Comparison of ENCODE assay signal across 9 mouse cellular contexts in the genomic region with DNA sequence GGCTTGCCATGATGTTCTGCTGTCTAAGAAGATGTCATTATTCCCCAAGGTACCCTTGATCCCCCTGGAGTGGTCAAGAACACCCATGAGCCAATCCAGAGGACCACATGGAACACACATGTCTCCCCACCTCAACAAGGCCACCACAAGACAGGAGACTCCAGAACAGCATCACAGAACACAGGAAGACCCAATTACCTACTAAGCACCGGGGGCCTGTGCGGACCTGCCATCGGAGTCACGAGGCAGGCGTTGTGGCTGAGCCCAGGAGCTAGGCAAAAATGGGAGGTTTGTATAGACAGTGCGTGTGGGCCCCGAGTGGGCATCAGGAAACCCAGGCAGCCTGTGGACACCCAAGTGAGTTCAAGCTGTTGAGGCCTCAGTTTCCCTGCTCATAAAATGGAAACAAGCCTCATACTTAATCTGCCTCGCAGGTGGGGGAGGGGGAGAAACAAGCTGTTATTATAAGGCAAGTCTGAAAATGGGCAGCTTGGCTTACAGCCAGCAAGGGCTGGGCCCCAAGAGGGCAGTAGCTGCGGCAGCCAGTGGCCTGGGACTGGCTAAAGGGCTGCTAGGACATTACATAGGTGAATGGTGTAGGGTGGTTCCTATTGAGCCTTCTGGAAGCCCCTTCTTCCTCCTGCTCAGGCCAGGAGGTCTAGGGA. TPM values are rescaled to one million over a fixed set of nuclear protein-coding genes. Genes with fewer than 3 reads are reported as not detected.
DNase-seq lines count a peak whose midpoint lies in the region; ATAC-seq and TF ChIP-seq lines count a peak whose summit lies in the region.
"Had no signal": no experiment of that assay in that cellular context is flagged by ENCODE, and none has a peak within 500 bp of the region (broad histone marks: within the 10 kb centered on the region; RNA-seq: fewer than 3 reads in every experiment).

No protein-coding gene starts in this region.

- DNase-seq in lung, postnatal 10 days: peak; percentile 35
- DNase-seq in lung, adult 2 months: no peak
- DNase-seq in cerebellum, adult 9-10 months: peak; percentile 74
- DNase-seq in kidney, adult 18-20 months: peak; percentile 63
- no peak for DNase-seq in embryo, embryonic 11 days
- no peak for DNase-seq in urinary bladder, adult 2 months (ENCODE audit: low spot score)

- peaks cover 8% of the 10 kb centered on the region; the same call in 1 of the 2 replicates for H3K27me3 ChIP-seq in midbrain, embryonic 16.5 days (ENCODE audit: control insufficient read depth, insufficient read depth, low read depth, low read length)

- H3K36me3 ChIP-seq in midbrain, embryonic 16.5 days (ENCODE audit: control insufficient read depth, insufficient read depth, low read length): no peaks in the 10 kb centered on the region

- ATAC-seq in midbrain, embryonic 16.5 days: no peak
- no peak for ATAC-seq in monocyte, adult 5-6 weeks (replicated peaks; ENCODE audit: insufficient number of reproducible peaks, low FRiP score, low TSS enrichment, poor library complexity, severe bottlenecking)

- H3K9me3 ChIP-seq in midbrain, embryonic 16.5 days (replicated peaks; ENCODE audit: control insufficient read depth, low read length, poor library complexity, severe bottlenecking): no peaks in the 10 kb centered on the region

- H3K9ac ChIP-seq in midbrain, embryonic 16.5 days (ENCODE audit: low read depth, low read length): peak overlapping the region; percentile 91

- TF ChIP-seq POLR2A in lung, adult 2 months (IDR thresholded peaks at IDR 0.05; ENCODE audit: borderline replicate concordance, extremely low read depth, low read depth, low read length): no peak

- WGBS in lung, adult 2 months: 73% methylated on average over 9 of the region's 9 CpGs
- 79% methylated on average over 9 of the region's 9 CpGs for WGBS in midbrain, embryonic 16.5 days

- peak overlapping the region; percentile 69 for H3K4me2 ChIP-seq in midbrain, embryonic 16.5 days (ENCODE audit: low read length)

- H3K27ac ChIP-seq in midbrain, embryonic 16.5 days (ENCODE audit: low read length): no peak overlapping the region

- peaks cover 4% of the 10 kb centered on the region for H3K4me1 ChIP-seq in lung, adult 2 months (ENCODE audit: control insufficient read depth, insufficient read depth, low read length)
- peaks cover 15% of the 10 kb centered on the region for H3K4me1 ChIP-seq in midbrain, embryonic 16.5 days (ENCODE audit: control insufficient read depth, insufficient read depth, low read length)

- TF ChIP-seq CTCF in lung, adult 2 months (IDR thresholded peaks at IDR 0.05; ENCODE audit: insufficient read depth, low read length): no peak

- H3K4me3 ChIP-seq in lung, adult 2 months (replicated peaks; ENCODE audit: extremely low read depth, low read depth, low read length): no peak overlapping the region
- H3K4me3 ChIP-seq in midbrain, embryonic 16.5 days (ENCODE audit: low read depth, low read length): peak overlapping the region; percentile 80; the same call in 1 of the 2 replicates

RNA-seq across cellular contexts. Expression of a gene that starts 2.0 kb away (rescaled TPM):
- 12.1 and 13.8 TPM in 2 replicates for polyA plus RNA-seq in lung, adult 2 months (2012; rRNA removed)
- polyA plus RNA-seq in midbrain, embryonic 16.5 days (2015; fragmentation: Nextera tagmentation; extraction: Ambion mirVana): 66.9 and 68.5 TPM in 2 replicates
- 67.3 to 90.2 TPM (median 72.6 TPM) in 3 replicates for total RNA-seq in monocyte, adult 5-6 weeks (2017)
- 45.4 and 46.6 TPM in 2 replicates for polyA plus RNA-seq in urinary bladder, adult 2 months (2012; rRNA removed)

RNA-seq across cellular contexts. Expression of a gene that starts 27.8 kb away (rescaled TPM):
- 51.7 and 61.9 TPM in 2 replicates for polyA plus RNA-seq in lung, adult 2 months (2012; rRNA removed)
- polyA plus RNA-seq in midbrain, embryonic 16.5 days (2015; fragmentation: Nextera tagmentation; extraction: Ambion mirVana): 102 and 105 TPM in 2 replicates
- 9.5 to 46.4 TPM (median 15.2 TPM) in 3 replicates for total RNA-seq in monocyte, adult 5-6 weeks (2017)
- polyA plus RNA-seq in urinary bladder, adult 2 months (2012; rRNA removed): 45.3 and 52.4 TPM in 2 replicates

RNA-seq across cellular contexts. Expression of a gene that starts 29.0 kb away (rescaled TPM):
- polyA plus RNA-seq in lung, adult 2 months (2012; rRNA removed): 0.33 TPM in 1 of 2 replicates, not detected in the other
- polyA plus RNA-seq in midbrain, embryonic 16.5 days (2015; fragmentation: Nextera tagmentation; extraction: Ambion mirVana): not detected in 2 replicates
- total RNA-seq in monocyte, adult 5-6 weeks (2017): not detected in 3 replicates
- not detected in 2 replicates for polyA plus RNA-seq in urinary bladder, adult 2 months (2012; rRNA removed)
- total RNA-seq: left cerebral cortex, postnatal 14 days had no signal

RNA-seq across cellular contexts. Expression of a gene that starts 54.1 kb away (rescaled TPM):
- polyA plus RNA-seq in lung, adult 2 months (2012; rRNA removed): 75.7 and 93.4 TPM in 2 replicates
- 2.5 and 2.9 TPM in 2 replicates for polyA plus RNA-seq in midbrain, embryonic 16.5 days (2015; fragmentation: Nextera tagmentation; extraction: Ambion mirVana)
- 6.9 to 10.8 TPM (median 9.8 TPM) in 3 replicates for total RNA-seq in monocyte, adult 5-6 weeks (2017)
- polyA plus RNA-seq in urinary bladder, adult 2 months (2012; rRNA removed): 16.4 and 22.2 TPM in 2 replicates

Comparison
In these comparisons a context has a peak if more than half of its experiments do, and no peak if none do; other contexts are left out.
1. DNase-seq: peak in lung, postnatal 10 days (single experiment), cerebellum, adult 9-10 months (single experiment) and kidney, adult 18-20 months (single experiment); none in lung, adult 2 months (single experiment), embryo, embryonic 11 days (single experiment) and urinary bladder, adult 2 months (single experiment).